Mouse (Mus musculus) layer of hippocampus, adult 11-12 months (tissue): ENCODE results near the gene Ubqln3.

ENCODE experiments used
- DNase-seq: peaks from one replicate; pipeline ENCODE4 v3.0.0; 2022; ENCODE audit warnings: low spot score

Ubqln3 gene

DNA sequence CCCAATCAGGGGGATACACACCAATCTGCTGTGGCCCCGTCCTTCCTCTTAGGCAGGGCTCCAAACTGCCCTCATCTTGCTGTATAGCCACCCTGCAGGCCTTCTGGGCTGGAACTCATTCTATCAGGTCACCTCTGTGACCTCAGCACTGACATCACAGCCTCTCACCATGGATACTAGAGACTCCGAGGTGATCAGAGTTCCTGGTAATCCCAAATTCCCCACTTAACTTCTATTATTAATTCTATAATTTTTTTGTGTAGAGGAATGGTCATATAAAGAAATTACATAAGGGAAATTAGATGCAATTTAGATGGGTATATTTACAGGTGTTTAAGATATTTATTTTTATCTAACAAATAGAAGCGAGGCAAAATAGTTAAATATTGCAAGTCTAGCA, at the start of gene Ubqln3:
TSS of gene Ubqln3 (minus strand) at position 101 of the 400 bp plus-strand sequence.
- DNase-seq = no peak

DNA sequence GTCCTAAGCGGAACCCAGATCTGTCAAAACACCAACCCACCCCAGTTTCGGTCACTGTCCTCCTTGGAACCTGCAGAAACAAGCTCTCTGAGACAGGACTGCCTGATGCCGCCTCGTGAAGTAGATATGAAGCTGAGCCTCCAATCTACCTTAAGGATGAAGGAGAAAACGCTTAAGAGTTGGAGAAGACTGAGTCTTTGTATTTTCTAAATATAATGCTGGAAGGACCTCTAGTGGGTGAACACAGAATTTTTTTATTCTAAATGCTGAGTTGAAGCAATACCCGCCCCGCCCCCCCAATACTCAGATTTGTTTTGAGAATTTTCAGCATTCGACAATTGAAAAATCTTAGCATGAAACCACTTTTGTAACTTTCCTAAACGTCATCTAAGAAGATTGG, 48.2 kb upstream of the Ubqln3 start:
- DNase-seq = no peak

DNA sequence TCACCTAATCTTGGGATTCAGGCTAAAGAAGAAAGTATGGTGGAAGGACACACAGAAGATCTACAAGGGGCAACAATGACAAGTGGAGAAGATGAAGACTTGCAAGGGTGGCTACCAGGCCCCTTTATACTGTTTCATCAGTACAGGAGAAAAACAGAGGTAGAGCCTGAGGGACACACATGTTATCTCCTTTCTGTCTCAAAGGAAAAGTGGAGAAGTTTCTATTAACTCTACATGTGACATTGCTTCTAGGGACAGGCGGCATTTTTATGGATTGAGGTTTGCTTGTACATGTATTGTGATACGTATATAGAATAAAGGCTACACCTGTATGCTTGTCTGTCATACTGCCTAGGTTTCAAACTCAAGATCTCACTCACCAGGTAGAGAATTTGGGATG, 40.2 kb upstream of the Ubqln3 start, which contains the start of gene Olfr648:
TSS of gene Olfr648 (minus strand) at position 101 of the 400 bp plus-strand sequence.
- no peak for DNase-seq

DNA sequence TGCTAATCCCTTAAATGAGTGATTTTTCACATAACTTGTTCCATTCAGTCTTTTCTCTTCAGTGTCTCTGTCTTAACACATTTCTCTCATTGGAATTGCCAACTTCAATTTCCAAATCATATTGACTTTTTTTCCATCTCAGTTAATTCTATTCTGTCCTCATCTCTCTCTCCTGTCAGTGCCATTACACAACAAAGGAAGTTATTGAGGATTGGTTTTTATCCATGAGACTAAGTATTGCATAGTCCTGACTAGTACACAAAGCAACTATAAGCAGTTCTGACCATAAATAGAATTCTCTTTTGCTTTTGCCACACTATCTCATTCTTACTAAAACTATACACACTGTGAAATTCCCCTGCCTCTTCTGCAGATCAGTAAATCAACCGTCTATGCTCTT, 36.0 kb upstream of the Ubqln3 start:
- DNase-seq = no peak

DNA sequence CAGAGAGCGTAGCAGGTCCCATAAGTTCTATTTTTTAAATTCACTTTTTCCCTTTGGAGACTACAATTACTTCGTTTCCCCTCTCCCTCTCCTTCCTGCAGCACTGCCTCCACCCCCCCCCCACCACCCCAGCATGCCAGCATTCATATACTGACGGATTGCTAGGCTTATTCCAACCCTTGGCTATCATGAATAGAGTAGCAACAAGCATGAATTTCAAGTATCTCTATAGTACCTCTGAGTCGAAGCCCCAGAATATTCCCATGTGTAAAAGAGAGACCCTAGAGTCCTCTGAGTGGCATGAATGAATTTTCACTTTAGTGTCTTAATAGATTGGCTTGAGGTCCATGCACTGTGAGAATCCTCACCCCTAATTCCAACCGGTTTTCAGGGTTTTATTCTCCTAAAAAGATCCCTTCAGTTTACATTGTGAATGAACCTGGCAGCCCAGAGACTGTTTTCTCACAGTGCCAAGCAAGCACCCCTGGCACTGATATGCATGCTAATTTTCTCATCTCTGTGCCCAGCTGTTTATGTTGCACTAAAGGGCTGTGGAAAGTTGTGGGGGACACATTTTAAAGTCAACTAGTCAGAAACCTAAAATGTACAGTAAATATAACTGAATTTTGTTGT, 35.5 kb upstream of the Ubqln3 start:
- DNase-seq = no peak

DNA sequence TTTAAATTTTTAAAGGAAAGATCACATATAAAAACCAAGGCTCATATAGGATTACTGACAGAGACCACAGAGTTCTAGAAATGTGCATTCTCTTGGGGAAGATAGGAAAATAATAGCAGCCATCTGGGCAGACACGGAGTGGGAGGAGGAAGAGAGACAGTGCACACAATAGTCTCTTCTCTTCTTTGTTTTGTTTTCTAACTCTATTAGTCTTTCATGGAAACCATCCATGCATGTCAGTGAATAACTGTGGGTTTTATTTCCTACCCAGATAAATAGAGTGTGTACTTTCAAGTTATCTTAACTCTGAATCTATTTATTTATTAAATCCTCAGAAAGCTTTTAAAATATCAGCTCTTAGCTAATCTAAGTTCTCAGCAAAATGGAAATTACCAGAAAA, 32.0 kb upstream of the Ubqln3 start:
- no peak for DNase-seq

DNA sequence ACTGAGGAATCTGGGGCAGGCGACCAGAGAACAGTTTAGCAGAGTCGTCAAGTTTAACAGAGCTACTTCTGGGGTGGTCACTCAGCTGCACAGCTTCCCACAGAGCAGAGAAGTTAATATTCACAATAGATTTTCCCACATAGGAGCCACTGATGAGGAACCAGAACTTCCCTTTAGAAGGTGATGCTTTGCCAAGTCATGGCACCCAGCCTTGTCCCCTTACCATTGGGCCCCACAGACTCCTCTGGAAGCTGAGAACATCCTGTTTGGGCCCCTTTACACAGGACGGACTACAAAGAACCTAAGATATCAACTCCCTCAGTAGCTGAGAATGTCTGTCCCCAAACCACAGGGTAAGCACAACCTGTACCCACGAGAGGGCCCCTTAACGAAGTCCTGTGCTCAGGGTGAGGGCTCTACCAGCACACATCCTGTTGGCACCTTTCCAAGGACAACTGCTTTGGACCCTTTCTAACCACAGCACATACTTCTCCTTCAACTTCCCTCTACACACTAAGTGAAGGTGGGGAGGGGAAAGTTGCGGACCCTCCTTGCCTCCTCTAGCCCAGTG, 26.6 kb upstream of the Ubqln3 start:
- DNase-seq = no peak

DNA sequence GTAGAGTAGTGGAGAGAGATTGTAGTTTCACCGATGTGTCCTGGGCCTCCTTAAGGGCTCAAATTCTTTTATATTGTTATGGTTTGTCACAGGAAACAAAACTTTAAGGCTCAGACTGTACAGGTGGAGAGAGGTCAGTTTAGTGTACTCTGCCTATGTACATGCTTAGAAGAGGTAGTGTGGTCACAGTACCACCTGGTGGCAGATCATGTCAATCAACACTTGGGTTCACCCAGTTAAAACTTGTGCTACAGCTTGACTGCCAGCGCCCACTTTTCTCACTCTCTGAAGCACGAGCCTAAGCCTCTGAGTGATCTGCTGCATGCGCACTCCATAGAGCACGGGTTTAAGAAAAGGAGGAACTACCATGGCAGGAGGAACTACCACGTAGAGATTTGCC, 24.0 kb upstream of the Ubqln3 start:
- DNase-seq = no peak

DNA sequence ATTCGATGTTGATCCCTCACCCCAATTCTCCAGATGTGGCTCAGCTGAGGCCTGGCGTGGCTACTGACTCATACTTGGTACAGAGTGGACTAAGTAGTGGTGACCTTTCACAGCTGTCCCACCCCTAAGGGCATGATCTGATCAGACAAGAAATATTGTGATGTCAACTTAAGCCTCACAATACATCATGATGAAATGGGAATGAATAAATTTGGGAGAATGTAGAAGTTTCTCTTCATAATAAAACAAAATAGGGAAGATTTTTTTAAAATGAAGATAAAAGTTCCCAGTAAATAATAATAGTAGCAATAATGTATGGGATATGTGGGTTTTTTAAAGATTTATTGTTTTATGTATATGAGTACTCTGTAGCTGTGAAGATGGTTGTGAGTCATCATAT, 7.4 kb upstream of the Ubqln3 start, which contains the start of gene Ubqlnl:
TSS of gene Ubqlnl (minus strand) at position 101 of the 400 bp plus-strand sequence.
- DNase-seq = no peak

DNA sequence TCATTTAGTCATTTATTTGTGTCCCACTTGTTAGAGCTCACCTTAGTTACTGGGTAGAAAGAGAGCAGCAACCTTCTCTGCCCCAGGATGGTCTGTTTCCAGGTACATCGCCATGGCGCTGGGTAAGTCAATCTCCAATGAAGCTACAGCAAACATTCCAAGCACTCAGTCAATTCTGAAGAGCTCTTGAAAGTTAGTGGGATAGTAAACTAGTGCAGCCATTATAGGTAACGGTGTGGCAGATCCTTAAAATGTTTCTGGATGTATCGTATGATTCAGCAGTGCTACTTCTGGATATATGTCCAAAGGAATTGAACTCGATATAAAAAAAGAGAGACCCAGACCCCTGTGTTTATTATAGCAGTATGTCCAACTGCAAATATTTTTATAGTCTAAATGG, 5.8 kb downstream of the Ubqln3 start, which contains the start of gene Olfr643:
TSS of gene Olfr643 (minus strand) at position 101 of the 400 bp plus-strand sequence.
- no peak for DNase-seq

DNA sequence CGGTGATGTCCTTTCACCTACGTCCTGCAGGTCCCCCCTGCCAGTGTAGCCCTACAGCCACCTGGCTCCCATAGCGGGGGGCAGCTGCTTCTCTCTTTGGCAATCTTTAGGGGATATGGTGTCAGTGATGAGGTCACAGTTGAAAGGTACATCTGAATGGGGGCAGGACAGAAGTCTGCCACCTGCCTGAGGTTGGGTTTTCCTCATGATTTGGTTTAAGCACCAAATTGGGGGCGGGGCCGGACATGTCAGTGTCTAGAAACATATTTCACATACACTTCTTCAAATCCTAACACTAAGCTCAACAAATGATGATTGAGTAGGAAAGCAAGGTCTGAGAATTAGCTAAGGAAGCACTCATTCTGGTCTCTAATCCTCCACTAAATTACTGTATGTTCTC, 13.4 kb downstream of the Ubqln3 start, which contains the start of gene Ubqln5:
TSS of gene Ubqln5 (minus strand) at position 101 of the 400 bp plus-strand sequence.
- DNase-seq = no peak

DNA sequence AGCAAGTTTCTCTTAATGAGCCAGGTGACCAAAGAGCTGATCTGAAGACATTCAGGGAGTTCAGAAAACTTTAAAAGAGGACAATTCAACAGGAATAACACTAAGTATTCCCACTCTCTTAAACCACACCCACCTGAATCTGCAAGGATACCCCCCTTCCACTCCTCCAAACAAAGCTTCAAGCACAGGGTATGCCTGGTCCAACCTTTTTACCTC, 38.4 kb downstream of the Ubqln3 start, which contains the start of gene Olfr646:
TSS of gene Olfr646 (plus strand) at position 117 of the 216 bp plus-strand sequence.
- no peak for DNase-seq

DNA sequence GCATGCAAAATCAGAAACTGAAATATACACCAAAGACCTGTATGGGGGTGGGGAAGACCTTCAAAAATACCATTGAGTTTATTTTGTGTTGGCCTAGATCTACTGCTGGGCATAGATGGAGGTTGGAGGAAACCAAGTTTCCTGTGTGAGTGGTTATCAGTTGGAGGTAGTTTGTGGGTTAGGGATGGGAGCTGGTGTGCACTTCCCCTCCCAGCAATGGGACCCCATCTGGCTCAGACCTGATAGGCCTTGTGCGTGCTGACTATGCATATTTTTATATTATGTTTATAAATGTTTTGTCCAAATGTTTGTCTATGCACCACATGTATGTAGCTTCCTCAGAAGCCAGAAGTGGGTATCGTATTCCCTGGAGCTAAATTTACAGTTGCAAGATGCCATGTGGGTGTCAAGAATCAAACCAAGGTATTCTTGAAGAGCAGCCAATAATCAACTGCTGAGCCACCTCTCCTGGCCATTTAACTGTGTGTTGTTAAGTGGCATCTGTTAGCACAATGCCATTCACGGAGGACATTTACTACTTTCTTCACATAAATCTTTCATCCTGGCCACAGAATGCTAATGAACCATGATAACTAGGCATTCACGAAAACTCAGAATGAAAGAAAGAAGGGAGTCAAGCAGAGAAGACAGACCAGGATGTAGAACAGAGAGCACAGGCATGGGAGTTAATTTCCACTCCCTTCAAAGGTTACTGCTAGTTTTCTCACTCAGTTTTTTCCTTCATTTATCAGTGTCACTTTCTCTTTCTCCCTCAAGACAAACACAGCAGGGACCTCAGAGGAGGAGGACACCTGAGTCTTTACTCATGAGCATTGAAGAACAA, 38.9 kb downstream of the Ubqln3 start:
- no peak for DNase-seq
